Mouse (Mus musculus) hindbrain, embryonic 11.5 days (tissue): ENCODE measurements around the gene Creb3l1. TPM values are rescaled to one million over a fixed set of nuclear protein-coding genes. Genes with fewer than 3 reads are reported as not detected.
A peak's percentile ranks its signal among the peaks of the same experiment; 100 is the strongest.

Experiments used
- ATAC-seq: fragments of 200-750 bp; cut with Nextera tagmentation; 2 replicates; pipeline ENCODE4 v1.8.0; 2017; ENCODE audit warnings: mild to moderate bottlenecking, moderate TSS enrichment, moderate library complexity; ENCODE audit not compliant: low FRiP score
- DNase-seq: peaks from one replicate; pipeline ENCODE4 v3.0.0-alpha.2; 2015; ENCODE audit warnings: low spot score
- H3K27ac ChIP-seq: fragments of 300-500 bp; sonication (generic); 2 replicates; pipeline ENCODE4 v1.5.1; 2014; ENCODE audit warnings: mild to moderate bottlenecking, low read depth, low read length
- H3K27me3 ChIP-seq: fragments of 300-500 bp; sonication (generic); 2 replicates; pipeline ENCODE4 v1.6.1; 2014; ENCODE audit warnings: mild to moderate bottlenecking, low read length, moderate library complexity, mixed read lengths; ENCODE audit not compliant: control insufficient read depth, insufficient read depth
- H3K36me3 ChIP-seq: fragments of 300-500 bp; sonication (generic); 2 replicates; pipeline ENCODE4 v1.6.1; 2014; ENCODE audit warnings: mild to moderate bottlenecking, low read length, moderate library complexity, mixed read lengths; ENCODE audit not compliant: control insufficient read depth, insufficient read depth
- H3K4me1 ChIP-seq: fragments of 300-500 bp; sonication (generic); replicated peaks from 2 replicates; pipeline ENCODE4 v1.6.1; 2014; ENCODE audit warnings: low read length, mixed read lengths; ENCODE audit not compliant: control insufficient read depth, insufficient read depth
- H3K4me2 ChIP-seq: fragments of 300-500 bp; sonication (generic); replicated peaks from 2 replicates; pipeline ENCODE4 v1.6.1; 2014; ENCODE audit warnings: mild to moderate bottlenecking, low read depth, low read length
- H3K4me3 ChIP-seq: fragments of 300-500 bp; sonication (generic); 2 replicates; pipeline ENCODE4 v1.5.1; 2014; ENCODE audit warnings: low read depth, low read length
- H3K9ac ChIP-seq: fragments of 300-500 bp; sonication (generic); 2 replicates; pipeline ENCODE4 v1.6.1; 2014; ENCODE audit warnings: low read depth, low read length
- H3K9me3 ChIP-seq: fragments of 300-500 bp; sonication (generic); 2 replicates; pipeline ENCODE4 v1.6.1; 2016; ENCODE audit warnings: low read length; ENCODE audit not compliant: control insufficient read depth
- WGBS: fragments of 180-500 bp; shearing (Covaris S2); extraction: QIAGEN DNeasy Blood & Tissue Kit; methylation state at CpG from one replicate; pipeline ENCODE4 v1.1.7; 2014; 5-methylcytosine and 5-hydroxymethylcytosine counted together
- polyA plus RNA-seq: library from polyadenylated mRNA; unstranded; fragments of >200 nt; fragmentation: Nextera tagmentation; extraction: Ambion mirVana; gene quantifications from 2 replicates; pipeline ENCODE4 v1.2.1, GENCODE M21; 2014

The Creb3l1 gene
- polyA plus RNA-seq, 1 experiment from 2014 or later: 2.2 TPM

DNA sequence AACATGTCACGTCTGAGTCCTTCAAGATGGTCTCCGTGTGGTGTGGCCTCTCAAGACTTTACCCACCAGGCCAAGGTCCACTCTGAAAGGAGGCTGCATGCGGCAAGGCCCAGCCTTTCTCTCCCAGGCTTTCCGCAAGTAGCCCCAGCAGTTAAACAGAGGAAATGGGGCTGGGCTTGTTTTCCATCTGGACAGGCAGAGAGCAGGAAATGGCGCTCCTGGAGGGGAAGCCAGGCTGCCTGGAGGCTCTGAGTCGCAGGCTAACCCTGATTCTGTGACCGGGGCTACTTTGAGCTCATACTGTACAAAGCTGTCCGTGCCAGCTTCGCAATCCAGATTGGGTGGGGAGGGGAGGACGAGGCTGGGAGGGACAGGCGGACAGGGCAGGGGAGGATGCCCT is 56.3 kb downstream of the Creb3l1 start:
- Histone ChIP-seq H3K9me3 (no peaks in the 10 kb centered on the region), H3K4me2 (no peak overlapping the region), H3K4me3 (no peak overlapping the region), H3K27me3 (peaks cover 5% of the 10 kb centered on the region), H3K4me1 (peaks cover 4% of the 10 kb centered on the region), H3K36me3 (no peaks in the 10 kb centered on the region), H3K9ac (no peak overlapping the region), H3K27ac (no peak overlapping the region)
- no peak for ATAC-seq
- WGBS: 70% methylated on average over 11 of the region's 11 CpGs
- no peak for DNase-seq

DNA sequence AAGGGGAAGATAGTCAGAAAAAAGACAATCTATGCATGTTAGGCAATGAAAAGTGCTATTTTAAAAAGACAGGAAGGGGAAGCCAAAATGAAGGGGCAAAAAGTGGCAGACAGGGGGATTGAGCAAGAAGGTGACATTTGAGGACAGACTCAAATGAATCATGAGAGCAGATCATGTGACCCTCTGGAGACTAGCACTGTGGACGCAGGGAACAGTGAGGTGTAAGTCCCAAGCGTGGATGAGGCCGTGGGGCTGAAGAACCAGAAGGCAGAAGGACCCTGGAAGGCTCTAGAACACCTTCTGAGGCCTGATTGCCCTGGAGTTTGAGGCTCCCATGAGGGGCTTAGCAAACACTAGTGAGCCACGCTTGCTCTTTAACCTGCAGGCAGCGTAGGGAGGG is 57.9 kb downstream of the Creb3l1 start:
- Histone ChIP-seq H3K27me3 (peaks cover 5% of the 10 kb centered on the region; the same call in 1 of the 2 replicates), H3K36me3 (no peaks in the 10 kb centered on the region), H3K4me1 (peaks cover 4% of the 10 kb centered on the region; the same call in 1 of the 2 replicates), H3K4me3 (no peak overlapping the region), H3K27ac (no peak overlapping the region), H3K9ac (no peak overlapping the region), H3K9me3 (no peaks in the 10 kb centered on the region), H3K4me2 (no peak overlapping the region)
- WGBS: 92% methylated on average over 5 of the region's 5 CpGs
- no peak for DNase-seq
- no peak for ATAC-seq

DNA sequence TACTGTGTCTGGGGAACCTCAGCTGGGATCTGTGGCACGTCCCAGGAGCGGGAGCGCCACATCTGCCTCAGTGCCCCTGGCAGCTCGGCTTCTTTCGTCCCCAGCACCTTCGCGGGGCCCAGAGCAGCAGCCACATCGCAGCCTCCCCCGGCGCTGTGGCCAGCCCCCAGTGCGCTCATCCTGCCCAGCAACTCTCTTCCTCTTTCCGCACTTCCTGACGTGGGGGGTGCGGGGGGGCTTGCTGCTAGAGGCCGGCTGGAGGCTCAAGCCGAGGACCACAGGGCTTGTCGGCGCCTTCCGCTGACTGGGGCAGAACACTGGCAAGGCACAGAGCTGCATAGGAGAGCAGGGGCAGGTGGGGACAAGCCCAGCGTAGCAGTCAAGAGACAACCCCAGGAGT is 58.9 kb downstream of the Creb3l1 start:
- Histone ChIP-seq H3K4me2 (no peak overlapping the region; the same call in 1 of the 2 replicates), H3K9me3 (no peaks in the 10 kb centered on the region), H3K36me3 (no peaks in the 10 kb centered on the region), H3K27me3 (peaks cover 5% of the 10 kb centered on the region; the same call in 1 of the 2 replicates), H3K27ac (no peak overlapping the region), H3K4me1 (peaks cover 2% of the 10 kb centered on the region; the same call in 1 of the 2 replicates), H3K9ac (0 out of 2 replicates have a peak overlapping the region, but pooled peaks have one; percentile 23), H3K4me3 (no peak overlapping the region)
- WGBS: 15% methylated on average over 20 of the region's 20 CpGs
- DNase-seq (no peak), ATAC-seq (no peak)

DNA sequence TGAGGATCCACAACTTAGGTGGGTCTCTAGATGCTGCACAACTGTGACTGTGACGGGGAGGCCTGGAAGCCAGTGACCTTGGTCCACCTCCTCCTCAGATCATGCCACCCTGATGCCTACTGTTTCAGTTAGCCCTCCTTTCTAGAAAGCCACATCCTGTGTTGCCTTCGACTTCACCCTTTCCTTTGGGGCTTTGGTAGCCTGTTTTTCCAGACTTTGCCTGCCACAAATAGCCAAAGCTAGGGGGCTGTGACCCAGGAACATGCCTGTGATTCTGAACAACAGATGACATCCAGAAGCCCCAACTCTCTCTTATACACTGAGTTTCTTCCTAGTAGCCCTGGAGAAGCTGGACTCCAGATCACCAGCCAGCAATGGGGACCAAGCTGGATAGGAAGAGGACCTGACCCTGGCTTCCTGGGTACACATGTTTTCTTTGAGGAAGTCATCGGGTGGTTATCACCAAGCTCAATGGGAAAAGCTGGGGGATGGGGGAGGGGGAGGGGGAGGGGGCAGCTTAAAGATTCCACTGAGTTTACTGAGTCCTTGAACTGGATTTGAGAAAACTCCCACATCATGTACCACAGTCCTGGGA is 59.6 kb downstream of the Creb3l1 start:
- H3K36me3 ChIP-seq: no peaks in the 10 kb centered on the region
- H3K27ac ChIP-seq: no peak overlapping the region
- H3K4me2 ChIP-seq: no peak overlapping the region
- H3K9ac ChIP-seq: no peak overlapping the region
- DNase-seq (no peak), ATAC-seq (no peak)
- H3K9me3 ChIP-seq: no peaks in the 10 kb centered on the region
- peaks cover 2% of the 10 kb centered on the region; the same call in 1 of the 2 replicates for H3K4me1 ChIP-seq
- peaks cover 5% of the 10 kb centered on the region; the same call in 1 of the 2 replicates for H3K27me3 ChIP-seq
- 72% methylated on average over 3 of the region's 3 CpGs for WGBS
- no peak overlapping the region for H3K4me3 ChIP-seq

DNA sequence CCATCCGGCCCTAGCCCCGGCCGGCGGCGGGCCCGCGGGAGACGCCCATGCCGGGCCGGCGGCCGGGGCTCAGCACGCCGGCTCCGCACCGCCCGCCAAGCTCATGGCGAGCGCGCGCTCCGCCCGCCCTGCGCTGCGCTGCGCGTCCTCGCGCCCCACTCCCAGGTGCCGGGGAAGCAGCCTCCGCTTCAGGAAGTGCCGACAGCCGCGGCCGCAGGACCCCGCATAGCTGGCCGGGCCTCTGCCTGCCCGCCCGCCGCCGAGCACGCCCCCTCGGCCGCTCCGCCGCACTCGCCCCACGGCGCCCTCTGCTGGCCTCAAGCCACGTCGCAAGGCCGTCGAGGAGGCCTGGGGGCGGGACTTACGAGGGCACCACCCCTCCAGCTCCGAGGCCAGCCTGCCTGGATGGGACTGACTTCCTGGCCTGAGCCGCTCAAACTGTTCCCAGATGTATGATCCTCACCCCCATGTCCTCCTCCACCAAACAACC is 60.8 kb downstream of the Creb3l1 start:
- H3K4me2 ChIP-seq: peak overlapping the region; percentile 87
- ATAC-seq (peak; percentile 93), DNase-seq (peak; percentile 96)
- no peaks in the 10 kb centered on the region for H3K36me3 ChIP-seq
- peaks cover 5% of the 10 kb centered on the region; the same call in 1 of the 2 replicates for H3K27me3 ChIP-seq
- peak overlapping the region; percentile 81 for H3K9ac ChIP-seq
- H3K4me3 ChIP-seq: peak overlapping the region; percentile 82
- H3K4me1 ChIP-seq: peaks cover 2% of the 10 kb centered on the region; the same call in 1 of the 2 replicates
- H3K9me3 ChIP-seq: no peaks in the 10 kb centered on the region
- 0% methylated on average over 42 of the region's 57 CpGs for WGBS
- H3K27ac ChIP-seq: peak overlapping the region; percentile 73

DNA sequence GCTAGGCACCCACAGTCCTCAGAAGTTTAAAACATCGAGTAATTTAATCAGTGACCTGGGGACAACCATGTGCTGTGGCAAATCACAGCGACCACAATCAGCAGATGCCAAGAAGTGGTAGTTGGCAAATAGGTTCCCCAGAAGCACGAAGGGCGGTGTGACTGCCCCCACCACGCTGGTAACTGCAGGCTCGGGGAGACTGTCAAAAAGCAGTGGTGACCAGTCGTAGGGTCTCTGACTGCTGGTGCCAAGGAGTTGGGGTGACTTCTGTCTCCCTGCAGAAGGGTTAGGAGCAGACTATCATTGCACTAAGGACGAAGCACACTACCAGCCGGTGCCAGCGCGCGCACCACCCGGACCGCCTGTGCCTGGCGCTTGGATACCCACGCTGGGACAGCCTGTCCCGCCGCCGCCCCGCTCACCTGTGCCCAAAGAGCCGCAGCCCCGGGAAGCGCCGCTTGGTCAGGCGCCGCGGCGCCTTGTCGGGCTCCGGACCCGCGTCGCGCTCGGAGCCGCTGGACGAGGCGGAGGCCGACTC is 61.4 kb downstream of the Creb3l1 start:
- Histone ChIP-seq H3K27me3 (peaks cover 5% of the 10 kb centered on the region; the same call in 1 of the 2 replicates), H3K27ac (peak overlapping the region; percentile 73), H3K4me2 (peak overlapping the region; percentile 87), H3K36me3 (no peaks in the 10 kb centered on the region), H3K9me3 (no peaks in the 10 kb centered on the region), H3K9ac (peak overlapping the region; percentile 81), H3K4me3 (peak overlapping the region; percentile 82), H3K4me1 (peaks cover 2% of the 10 kb centered on the region; the same call in 1 of the 2 replicates)
- ATAC-seq (no peak), DNase-seq (no peak)
- WGBS: under 1% methylated on average over 38 of the region's 39 CpGs

DNA sequence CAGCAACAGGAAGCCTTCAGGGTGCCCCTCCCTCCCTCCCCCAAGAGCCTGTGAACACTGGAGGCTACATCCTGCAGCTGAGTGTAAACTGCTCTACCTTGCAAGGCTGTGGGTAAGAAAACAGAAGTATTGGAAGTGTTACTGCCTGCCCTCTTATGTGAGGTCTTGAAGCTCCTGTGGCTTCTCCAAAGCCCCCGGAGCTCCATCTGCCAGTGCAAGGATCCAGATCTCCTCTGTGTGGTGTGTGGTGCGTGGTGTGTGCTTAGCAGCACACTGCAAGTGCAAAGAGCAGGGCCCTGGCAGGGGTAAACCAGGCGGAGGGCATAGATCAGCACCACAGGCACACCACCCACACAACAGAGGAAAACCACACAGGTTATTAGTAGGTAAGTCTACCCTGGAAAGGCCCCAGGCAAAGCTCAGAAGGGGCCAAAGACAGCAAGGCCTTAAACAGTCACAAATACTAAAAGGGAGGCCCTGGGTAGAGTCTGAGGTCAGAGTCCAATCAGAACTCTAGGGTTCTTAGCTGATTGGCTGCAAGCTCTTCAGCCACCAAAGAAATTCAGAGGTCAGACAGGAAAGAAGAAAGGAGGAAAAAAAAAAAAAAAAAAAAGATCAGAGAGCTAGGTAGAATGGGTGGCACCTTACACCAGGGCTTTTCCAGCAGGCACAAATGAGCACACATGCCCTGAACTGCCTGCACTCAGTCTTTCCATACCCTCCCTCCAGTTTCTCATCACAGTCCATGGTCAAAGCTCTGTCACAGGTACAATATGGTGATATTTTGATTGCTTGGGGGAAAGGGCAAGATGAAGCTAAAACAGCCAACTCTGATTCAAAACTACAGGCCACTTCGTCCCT is 62.2 kb downstream of the Creb3l1 start:
- WGBS: 69% methylated on average over 4 of the region's 4 CpGs
- no peak overlapping the region for H3K27ac ChIP-seq
- no peak for DNase-seq

DNA sequence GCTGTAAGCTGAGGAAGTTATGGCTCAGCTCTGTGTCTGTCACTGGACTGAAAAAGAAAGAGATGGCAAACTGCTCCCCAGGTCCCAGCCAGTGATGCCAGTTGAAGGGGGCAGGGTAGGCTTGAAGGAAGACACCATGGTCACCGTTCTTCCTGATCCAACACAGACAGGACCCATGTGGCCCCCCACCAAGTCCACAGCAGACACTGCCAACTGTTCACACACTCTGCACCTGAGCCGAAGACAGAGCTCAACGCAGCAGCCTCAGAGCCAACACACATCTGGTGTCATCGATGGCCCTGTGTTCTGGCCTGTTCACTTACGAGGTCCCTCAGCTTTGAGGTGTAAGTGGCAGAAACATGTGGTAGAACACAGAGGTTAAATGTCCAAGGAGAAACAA is 63.8 kb downstream of the Creb3l1 start:
- peaks cover 5% of the 10 kb centered on the region; the same call in 1 of the 2 replicates for H3K27me3 ChIP-seq
- H3K4me3 ChIP-seq: no peak overlapping the region
- DNase-seq (no peak), ATAC-seq (no peak)
- H3K36me3 ChIP-seq: no peaks in the 10 kb centered on the region
- H3K4me2 ChIP-seq: no peak overlapping the region
- no peak overlapping the region for H3K27ac ChIP-seq
- H3K9ac ChIP-seq: no peak overlapping the region
- H3K4me1 ChIP-seq: peaks cover 2% of the 10 kb centered on the region; the same call in 1 of the 2 replicates
- WGBS: 94% methylated on average over 5 of the region's 5 CpGs
- H3K9me3 ChIP-seq: no peaks in the 10 kb centered on the region

More for the DNA sequence above, 62.2 kb downstream of the Creb3l1 start:
- no peaks in the 10 kb centered on the region for H3K36me3 ChIP-seq
- no peak for ATAC-seq
- peak overlapping the region; percentile 81; the same call in 1 of the 2 replicates for H3K9ac ChIP-seq
- H3K4me1 ChIP-seq: peaks cover 2% of the 10 kb centered on the region; the same call in 1 of the 2 replicates
- peaks cover 5% of the 10 kb centered on the region; the same call in 1 of the 2 replicates for H3K27me3 ChIP-seq
- H3K9me3 ChIP-seq: no peaks in the 10 kb centered on the region
- peak overlapping the region; percentile 82 for H3K4me3 ChIP-seq
- H3K4me2 ChIP-seq: peak overlapping the region; percentile 87
